Mouse (Mus musculus) heart, postnatal 0 days (tissue): ENCODE results near the gene Col12a1.

ENCODE experiments used
- CTCF ChIP-seq: IDR thresholded peaks from 2 replicates; pipeline ENCODE4 v1.5.1; 2016; ENCODE audit warnings: antibody characterized with exemption, control low read depth, low read depth
- EP300 ChIP-seq: IDR thresholded peaks from 2 replicates; pipeline ENCODE4 v1.6.1; 2016; ENCODE audit warnings: antibody characterized with exemption, low read depth

- TF ChIP-seq CTCF (no peak), EP300 (no peak)
These were observed 132.0 kb downstream of the Col12a1 start for GRCm38 (mm10) chr9:79586415-79587195.
